Mouse (Mus musculus) testis, postnatal 10 days (tissue): ENCODE measurements at regions not wholly inside any gene's neighbourhood (a gene's known extent, or its start where the extent isn't known, plus 50 kb on each side); places are given as distances from the start of the nearest gene placed in this dataset.

Experiments
- DNase-seq: peaks from one replicate; pipeline ENCODE4 v3.0.0; 2021; ENCODE audit warnings: low spot score

DNA sequence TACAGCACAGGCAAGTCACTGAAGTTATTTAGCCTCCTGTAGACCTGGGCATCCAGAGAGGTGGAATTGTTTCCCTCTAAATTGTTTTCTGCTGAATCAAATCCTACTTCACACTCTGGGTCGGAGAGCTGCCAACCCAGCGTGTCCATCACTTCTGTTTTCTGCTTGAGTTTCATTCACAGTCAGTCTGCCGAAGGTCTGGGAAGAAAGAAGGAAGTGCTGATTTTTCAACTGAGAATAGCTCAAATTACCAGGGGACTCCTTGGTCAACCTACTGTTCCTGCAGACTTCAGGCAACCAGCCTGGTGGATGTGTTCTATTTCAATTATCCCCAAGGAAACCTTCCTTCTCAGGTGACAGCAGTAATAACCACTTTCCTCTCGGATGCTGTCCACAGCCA is 179.1 kb upstream of the Nckap5 start:
- no peak for DNase-seq

DNA sequence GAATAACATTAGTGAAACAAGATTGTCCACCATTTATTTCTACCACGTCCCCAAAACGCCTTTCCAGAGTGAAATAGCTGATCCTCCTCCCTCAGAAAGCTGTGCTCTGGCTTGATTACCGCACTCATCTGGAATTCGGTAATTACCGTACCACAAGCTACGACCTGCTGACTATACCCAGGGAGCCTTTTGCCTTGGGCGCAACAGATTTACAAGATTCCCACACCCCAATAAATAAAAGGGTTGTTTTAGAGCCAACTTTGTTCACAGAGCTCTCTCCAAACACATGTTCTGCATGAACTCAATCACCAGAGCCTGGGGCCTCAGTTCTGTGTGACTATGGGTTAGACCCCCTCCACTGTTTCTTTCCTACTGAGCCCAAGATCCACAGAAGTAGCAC is 171.1 kb upstream of the Nckap5 start:
- DNase-seq: no peak

GRCm38 (mm10) chr1:126993061-126993640 is 162.6 kb upstream of the Nckap5 start:
- no peak for DNase-seq

GRCm38 (mm10) chr1:126992441-126992840 is 161.8 kb upstream of the Nckap5 start:
- DNase-seq: no peak

GRCm38 (mm10) chr1:126982805-126983204 is 152.2 kb upstream of the Nckap5 start:
- no peak for DNase-seq

DNA sequence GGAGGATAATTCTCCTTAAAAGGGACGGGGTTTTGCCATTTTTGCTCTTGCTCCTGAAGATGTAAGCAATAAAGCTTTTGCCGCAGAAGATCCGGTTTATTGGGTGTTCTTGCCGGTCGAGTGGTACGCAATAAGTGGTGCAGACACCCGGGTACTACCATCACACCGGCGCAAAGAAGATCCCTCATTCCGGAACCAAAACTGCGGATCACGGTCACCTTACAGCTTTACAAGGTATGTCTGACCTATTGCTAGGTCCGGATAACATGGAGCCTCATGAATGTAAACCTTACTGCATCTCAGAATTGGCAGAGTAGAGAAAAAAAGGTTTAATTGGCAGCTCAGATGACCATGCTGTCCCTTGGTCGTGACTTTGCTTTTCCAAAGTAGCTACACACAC is 149.7 kb upstream of the Nckap5 start:
- no peak for DNase-seq

GRCm38 (mm10) chr1:126973871-126974270 is 143.3 kb upstream of the Nckap5 start:
- no peak for DNase-seq

GRCm38 (mm10) chr1:126971777-126972421 is 141.3 kb upstream of the Nckap5 start:
- no peak for DNase-seq

DNA sequence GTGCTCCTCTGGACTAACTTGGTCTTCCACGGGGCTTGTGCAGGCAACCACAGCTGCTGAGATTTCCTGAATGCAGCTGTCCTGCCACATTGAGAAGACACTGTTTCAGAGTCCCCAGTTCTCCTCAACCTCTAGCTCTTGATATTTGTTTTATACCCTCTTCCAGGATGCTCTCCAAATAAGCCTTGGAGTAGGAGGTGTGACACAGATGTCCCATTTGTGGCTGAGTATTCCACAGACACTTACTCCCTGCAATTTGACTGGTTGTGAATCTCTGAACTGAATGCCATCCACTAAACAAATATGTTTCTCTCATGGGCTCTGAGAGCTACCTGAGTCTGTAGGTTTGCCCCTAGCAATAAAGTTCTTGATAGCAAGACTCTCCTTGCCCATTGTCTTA is 140.5 kb upstream of the Nckap5 start:
- no peak for DNase-seq

DNA sequence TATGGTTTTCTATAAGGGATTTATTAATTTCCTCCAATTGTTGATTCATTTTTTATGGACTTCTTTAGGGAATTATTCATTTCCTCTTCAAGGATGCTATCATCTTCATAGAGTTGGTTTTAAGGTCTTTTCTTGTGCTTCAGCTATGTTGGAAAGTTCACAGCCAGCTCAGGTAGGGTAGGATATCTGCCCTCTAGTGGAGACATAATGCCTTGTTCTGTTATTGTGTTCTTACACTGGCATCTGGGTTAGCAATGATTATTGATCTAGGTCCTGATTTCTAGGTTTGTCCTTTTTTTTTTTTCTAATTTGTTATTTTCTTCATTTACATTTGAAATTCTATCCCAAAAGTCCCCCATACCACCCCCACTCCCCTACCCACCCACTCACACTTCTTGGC is 135.8 kb upstream of the Nckap5 start:
- no peak for DNase-seq

DNA sequence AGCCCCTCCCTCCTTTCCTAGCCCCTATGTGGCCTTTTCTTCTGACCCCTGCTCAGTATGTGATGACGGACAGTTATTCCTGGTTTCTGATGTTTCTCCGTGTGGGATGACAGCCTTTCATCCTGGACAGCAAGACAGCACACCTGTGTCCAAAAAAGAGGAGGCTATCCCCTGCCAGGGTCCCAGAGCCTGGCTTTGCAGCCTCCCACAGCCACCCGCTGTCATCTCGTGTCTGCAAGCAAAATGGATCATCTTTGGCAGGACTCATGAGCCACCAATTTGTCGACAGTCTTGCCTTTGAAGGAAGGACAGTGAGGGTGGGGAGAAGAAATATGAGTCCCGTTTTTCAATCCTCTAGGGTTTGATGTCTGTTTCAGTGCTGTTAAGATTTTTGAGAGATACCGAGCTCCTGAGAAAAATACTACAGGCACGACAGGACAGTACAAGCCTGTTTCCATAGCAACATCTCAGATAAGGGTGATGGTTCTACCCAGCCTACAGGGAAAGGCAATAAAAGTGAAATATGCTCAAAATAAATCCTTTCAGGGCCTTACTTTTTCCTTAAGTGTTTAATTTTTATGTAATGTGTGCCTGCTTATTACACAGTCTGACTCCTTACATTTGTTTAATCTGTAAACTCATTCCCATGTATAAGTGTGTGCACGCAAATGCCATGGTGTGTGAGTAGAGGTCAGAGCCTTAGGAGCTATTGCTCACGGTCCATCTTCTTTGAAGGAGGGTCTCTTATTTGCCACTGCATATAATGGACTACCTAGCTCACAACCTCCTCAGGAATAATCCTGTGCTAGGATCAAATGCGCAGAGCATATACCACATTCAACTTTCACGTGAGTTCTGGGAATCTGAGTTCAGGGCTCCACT is 125.5 kb upstream of the Nckap5 start:
- no peak for DNase-seq

- DNase-seq: no peak
These were observed 117.3 kb upstream of the Nckap5 start for GRCm38 (mm10) chr1:126947860-126948259.

- DNase-seq: no peak
These were observed 102.1 kb upstream of the Nckap5 start for GRCm38 (mm10) chr1:126932658-126933057.

DNA sequence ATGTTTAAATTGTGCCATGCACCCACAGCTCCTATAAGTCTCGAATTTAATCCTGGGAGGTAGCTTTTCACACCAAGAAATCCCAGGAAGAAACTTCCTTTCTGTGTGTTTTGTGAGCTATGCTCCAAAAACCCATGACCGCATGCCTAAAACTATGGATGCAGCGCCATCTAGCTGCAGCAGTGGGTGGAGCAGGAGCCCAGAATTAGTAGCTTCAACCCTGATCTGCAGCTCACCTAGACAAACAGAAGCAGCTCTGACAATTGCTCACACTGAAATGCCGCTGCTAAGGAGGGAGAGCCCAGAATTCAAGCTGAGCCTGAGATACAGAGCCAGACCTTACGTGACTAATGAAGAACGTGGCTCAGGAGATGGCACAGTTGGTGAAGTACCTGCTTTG is 101.2 kb upstream of the Nckap5 start:
- DNase-seq: peak; percentile 89

GRCm38 (mm10) chr1:126931093-126931492 is 100.5 kb upstream of the Nckap5 start:
- no peak for DNase-seq

DNA sequence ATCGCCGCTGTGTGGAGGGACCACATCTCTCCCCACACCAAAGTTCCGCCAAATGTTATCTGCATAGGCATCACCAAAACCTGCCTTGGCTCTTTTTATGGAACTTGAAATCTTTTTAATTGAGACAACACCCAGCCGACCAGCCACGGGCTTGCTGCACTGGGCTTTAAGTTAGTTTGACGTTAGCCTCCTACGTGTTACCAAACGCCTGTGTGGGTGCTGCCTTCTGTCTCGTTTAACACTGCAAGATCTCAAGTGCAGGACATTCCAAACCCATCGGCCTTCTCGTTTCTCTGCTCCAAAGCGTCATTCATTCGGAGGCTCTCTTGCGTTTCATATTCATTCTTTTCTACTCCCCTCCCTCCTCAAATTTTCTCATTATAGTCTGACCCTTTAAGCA is 100.0 kb upstream of the Nckap5 start:
- DNase-seq: no peak

GRCm38 (mm10) chr1:126929666-126930065 is 99.1 kb upstream of the Nckap5 start:
- peak; percentile 65 for DNase-seq

DNA sequence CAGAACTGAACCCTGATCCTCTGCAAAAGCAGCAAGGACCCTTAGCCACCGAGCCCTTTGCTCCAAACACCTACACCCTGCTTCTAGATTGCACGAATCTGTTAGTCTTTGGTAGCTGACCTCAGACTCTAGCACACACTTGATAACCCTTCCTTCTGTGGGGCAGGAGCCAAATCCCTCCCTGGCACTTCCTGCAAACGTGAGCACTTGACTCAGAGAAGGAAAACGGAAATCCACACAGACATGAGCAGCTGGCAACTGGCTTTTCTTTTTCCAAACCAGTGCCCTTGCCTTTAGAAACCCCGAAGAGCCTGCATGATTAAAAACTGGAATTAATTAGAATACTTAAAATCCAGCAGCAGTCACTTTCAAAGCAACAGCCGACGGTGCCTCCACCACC is 97.6 kb upstream of the Nckap5 start:
- DNase-seq: no peak

GRCm38 (mm10) chr1:126925150-126926035 is 94.8 kb upstream of the Nckap5 start:
- DNase-seq: peak; percentile 73

DNA sequence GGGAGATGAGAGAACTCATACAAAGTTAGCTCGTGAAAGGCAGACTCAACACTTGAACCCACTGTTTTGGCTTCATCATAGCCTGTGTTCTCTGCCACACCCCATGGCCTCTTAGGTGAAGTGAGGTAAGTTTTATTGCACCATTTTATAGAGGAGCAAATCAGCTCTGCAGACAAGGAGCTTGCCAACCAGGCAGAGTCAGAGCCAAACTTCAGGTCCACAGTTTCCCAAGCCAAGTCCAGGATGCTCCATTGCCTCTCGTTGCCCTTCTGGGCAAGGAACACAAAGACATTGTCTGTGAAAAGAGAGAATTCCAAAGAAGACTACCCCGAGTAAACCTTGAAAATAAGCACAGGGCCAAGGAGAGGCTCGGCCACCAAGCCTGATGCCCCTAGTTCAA is 93.4 kb upstream of the Nckap5 start:
- no peak for DNase-seq

DNA sequence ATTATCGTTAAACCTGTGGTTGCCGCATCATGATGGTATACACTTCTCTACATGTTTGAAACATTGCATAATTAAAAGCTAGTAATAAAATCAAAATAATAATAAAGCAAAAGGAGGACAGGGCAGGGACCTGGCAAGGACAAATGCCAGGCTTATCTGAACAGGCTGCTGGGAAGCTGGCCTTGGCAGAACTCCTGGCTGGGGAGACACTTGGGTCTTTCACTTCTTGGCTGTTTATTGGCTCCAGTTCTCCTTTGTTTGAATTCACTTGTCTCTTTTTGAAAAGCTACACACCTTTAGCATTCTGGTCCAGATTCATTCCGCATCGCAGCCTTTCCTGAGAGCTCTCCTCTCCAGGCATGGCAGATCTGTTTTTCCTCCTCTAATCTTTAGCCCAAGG is 91.6 kb upstream of the Nckap5 start:
- DNase-seq: peak; percentile 53

DNA sequence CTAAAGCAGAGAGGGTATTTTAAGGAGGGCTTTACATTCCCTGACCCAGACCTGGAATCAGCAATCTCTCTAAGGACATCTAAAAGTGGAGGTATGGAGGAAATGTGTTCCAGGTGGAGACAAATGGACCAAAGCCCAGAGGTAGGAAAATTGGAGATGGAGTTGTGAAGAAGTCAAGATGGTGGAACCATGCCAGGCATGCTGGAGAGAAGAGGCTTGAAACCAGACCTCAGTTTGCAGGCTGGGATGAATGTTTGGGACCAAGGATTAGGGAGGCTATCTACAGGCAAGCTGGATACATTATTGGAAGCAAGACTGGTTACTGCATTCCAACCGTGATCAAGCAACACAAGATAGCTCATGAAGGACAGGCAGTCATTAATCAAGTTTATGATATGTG is 88.3 kb upstream of the Nckap5 start:
- DNase-seq: no peak
